Mouse (Mus musculus): ENCODE measurements at regions not wholly inside any gene's neighbourhood (a gene's known extent, or its start where the extent isn't known, plus 50 kb on each side); places are given as distances from the start of the nearest gene placed in this dataset.

- no peak for TF ChIP-seq CTCF (IDR thresholded peaks at IDR 0.05; ENCODE audit: low read depth, low read length)
- no peak for TF ChIP-seq TAL1 (conservative IDR thresholded peaks at IDR 0.05; ENCODE audit: low read depth, low read length)
- no peak for TF ChIP-seq POLR2AphosphoS5 (IDR thresholded peaks at IDR 0.05; ENCODE audit: insufficient replicate concordance, low read depth, low read length)
- TF ChIP-seq GATA2 (IDR thresholded peaks at IDR 0.05; ENCODE audit: borderline replicate concordance, low read depth, low read length): no peak
These were observed 102.1 kb upstream of the Spred1 start for GRCm38 (mm10) chr2:117018917-117019538.
